Mouse (Mus musculus) thymus, adult 2 months (tissue): ENCODE results near the gene E2f2.

ENCODE experiments used
- CTCF ChIP-seq: fragments of 200-500 bp; IDR thresholded peaks from 2 replicates; pipeline ENCODE4 v1.5.1; 2012; ENCODE audit warnings: mild to moderate bottlenecking, control low read depth, low read length, moderate library complexity, borderline replicate concordance; ENCODE audit not compliant: control insufficient read depth, poor library complexity, insufficient read depth; ENCODE audit errors: extremely low read depth
- POLR2A ChIP-seq: fragments of 200-500 bp; IDR thresholded peaks from 2 replicates; pipeline ENCODE4 v1.6.1; 2012; ENCODE audit warnings: mild to moderate bottlenecking, low read length, control low read depth, moderate library complexity; ENCODE audit not compliant: control insufficient read depth, poor library complexity, insufficient read depth; ENCODE audit errors: extremely low read depth

- TF ChIP-seq CTCF (no peak), POLR2A (no peak)
These were observed 7.2 kb upstream of the E2f2 start for GRCm38 (mm10) chr4:136164981-136165380.
